Mouse (Mus musculus) CH12F3 (cell line): Measurements from ENCODE around the gene Ccl9.
"Not testable (repeated sequence)": the region's sequence is repeated elsewhere in the genome, so short reads cannot be mapped to it uniquely, and the experiment has no call there.

Experiments used
- in situ Hi-C: fragments of 300-500 bp; cut with MboI; formaldehyde crosslinking; loops from 2 replicates; pipeline ENCODE4 v1.14.3; 2020; ENCODE audit warnings: low sequenced_read_pairs

Gene Ccl9

GRCm38 (mm10) chr11:83581626-83582610, 3.5 kb upstream of the Ccl9 start:
- in situ Hi-C loops: no loop called here

GRCm38 (mm10) chr11:83580699-83581232, 2.3 kb upstream of the Ccl9 start:
- in situ Hi-C loops: no loop called here

DNA sequence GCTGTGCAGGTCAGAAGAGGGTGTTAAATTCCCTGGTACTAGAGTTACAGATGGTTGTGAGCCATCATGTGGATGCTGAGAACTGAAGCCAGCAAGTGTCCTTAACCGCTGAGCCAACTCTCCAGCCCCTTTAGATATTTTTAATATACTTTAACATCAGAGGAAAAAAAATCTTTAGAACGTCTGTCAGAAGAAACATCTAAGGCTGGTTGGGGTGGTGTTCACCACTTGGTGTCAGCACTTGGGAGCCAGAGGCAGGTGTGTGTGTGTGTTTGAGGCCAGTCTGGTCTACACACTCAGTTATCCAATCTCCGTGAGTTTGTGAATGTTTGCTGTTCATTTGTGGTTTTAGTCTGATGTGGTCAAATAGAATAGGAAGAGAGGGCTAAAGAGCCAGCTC, 563 bp upstream of the Ccl9 start:
- in situ Hi-C loops: no loop called here

DNA sequence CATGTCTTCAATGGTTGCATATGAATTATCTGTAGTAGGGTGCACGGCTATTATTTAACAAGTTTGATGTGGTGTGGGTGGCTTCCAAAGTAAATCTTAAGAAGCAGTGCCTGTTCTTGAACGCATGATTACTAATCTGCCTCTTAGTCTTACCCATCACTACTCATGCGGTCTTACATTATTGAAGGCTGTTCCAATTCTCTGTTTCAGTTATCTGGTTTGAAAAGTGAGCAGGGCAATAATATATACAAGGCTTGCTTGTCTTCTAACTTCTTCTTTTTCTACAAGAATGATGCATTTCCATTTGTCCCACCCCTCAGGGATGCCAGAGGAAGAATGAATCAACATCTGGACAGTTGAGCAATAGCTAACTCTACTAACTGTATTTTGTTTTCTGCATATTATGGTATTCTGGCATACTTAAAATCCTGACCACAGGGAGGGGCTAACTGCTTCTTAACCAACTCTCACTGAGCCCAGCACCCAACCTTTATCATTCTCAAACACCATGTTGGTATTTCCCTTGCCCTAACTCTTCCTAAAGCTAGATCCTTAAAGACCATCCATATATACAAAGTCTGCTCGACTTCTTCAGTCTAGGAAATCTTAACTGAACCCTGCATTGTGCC, 1.4 kb downstream of the Ccl9 start:
- in situ Hi-C loops: no loop called here

GRCm38 (mm10) chr11:83572834-83573233, 5.6 kb downstream of the Ccl9 start:
- in situ Hi-C loops: no loop called here

DNA sequence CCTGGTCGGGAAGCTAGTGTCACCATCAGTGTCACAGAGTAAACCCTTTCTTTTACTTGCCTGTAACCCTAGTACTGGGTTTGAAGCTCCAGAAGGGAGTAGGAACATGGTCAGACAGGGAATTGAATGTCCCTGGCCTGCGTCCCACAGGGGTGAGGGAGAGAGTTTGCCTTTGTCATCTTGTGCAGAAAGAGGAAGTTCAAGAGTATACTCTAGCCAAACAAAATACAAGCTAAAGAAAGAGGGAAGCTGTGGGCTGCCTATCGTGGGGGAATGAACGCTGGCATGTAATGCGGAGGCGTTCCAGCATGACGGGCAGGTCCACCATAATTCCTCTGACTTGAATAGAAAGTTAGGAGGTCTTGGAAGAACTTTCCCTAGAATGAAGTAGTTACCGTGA, 6.2 kb downstream of the Ccl9 start:
- in situ Hi-C loops: no loop called here

DNA sequence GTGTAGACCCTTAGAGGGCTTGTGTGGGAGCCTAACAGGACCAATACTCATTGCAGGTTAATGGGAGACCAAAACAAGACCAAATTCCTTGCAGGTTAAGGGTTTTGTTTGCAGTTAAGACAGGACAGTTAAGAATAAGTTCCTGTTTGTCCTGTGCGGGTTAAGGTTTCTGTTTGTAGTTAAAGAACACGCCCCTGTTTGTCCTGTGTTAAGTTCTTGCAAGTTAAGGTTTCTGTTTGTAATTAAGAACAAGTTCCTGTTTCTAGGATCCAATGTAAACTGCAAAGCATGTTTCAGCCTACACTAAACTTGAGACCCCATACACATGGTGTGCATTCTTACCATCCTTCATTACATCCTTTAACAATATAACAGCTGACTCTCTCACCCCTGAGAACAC, 8.2 kb downstream of the Ccl9 start:
- in situ Hi-C loops: no loop called here

GRCm38 (mm10) chr11:83569249-83569648, 9.2 kb downstream of the Ccl9 start:
- in situ Hi-C loops: loop anchor here (5.0 to 10.0 kb wide), 2 partner anchors 63 to 176 kb away; partner anchors contain the start of gene Wfdc21

DNA sequence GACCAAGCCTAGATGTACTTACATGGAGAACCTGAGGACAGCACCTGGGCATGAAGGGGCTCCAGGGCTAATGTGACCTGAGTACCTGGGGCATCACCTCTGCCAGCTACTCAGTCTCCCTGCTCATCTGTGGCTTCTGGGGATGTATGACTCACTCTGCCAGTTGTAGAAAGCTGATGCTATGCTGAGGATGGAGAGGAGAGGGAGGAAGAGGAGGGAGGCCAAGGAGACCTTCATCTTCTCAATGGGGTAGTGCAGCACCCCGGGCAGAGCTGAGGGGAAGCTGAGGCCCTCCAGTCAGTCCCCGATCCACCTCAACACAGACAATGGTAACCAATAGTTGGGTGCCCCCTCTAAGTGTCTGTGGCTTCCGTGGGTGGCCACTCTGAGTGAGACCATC, 9.7 kb downstream of the Ccl9 start:
- in situ Hi-C loops: loop anchor here (5.0 to 10.0 kb wide), 2 partner anchors 64 to 176 kb away; partner anchors contain the start of gene Wfdc21

DNA sequence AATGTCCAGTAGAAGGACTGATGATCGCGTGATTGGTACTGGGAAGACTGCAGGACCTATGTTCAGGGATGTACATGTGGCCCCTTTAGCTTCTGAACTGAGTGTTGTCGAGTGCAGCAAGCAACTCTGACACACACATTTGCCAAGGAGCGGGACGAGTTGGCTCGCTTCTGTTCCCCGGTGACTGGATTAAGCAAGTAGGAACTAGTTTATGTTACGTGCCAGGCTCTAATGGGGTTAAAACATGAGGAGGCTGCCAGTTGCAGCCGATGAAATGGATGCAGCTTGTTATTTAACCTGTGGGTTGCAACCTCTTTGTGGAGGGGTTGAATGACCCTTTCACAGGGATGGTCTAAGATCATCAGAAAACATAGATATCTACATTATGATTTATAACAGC, 10.4 kb downstream of the Ccl9 start:
- in situ Hi-C loops: loop anchor here (5.0 to 10.0 kb wide), 2 partner anchors 64 to 177 kb away; partner anchors contain the start of gene Wfdc21

- in situ Hi-C loops: loop anchor here (5.0 to 10.0 kb wide), 2 partner anchors 65 to 177 kb away; partner anchors contain the start of gene Wfdc21
Observed at GRCm38 (mm10) chr11:83567311-83567710, 11.1 kb downstream of the Ccl9 start.

- in situ Hi-C loops: loop anchor here (5.0 to 10.0 kb wide), 2 partner anchors 66 to 178 kb away; partner anchors contain the start of gene Wfdc21
Observed at GRCm38 (mm10) chr11:83566617-83567016, 11.8 kb downstream of the Ccl9 start.

DNA sequence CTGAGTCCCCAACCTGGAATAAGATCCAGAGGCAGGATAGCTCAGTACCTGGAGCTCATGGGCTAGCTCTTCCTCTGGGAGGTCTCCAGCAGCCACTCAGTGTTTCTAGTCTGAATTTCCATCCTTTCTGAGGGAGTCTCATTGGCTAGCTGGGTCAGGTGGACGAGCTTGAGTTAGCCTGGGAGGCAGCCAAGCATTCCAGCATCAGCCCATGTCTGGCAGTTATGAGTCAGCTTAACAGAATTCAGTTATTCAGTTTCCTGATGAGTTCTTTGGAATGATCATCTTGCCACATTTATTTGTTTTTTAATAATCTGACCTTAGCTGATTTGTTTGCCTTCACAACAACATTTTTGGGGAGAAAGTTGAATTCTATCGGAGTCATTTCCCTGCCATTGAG, 14.7 kb downstream of the Ccl9 start:
- in situ Hi-C loops: loop anchor here (10.0 kb wide), 1 partner anchor 181 kb away; the partner anchor contains the start of gene Wfdc21

- in situ Hi-C loops: loop anchor here (10.0 kb wide), 1 partner anchor 182 kb away; the partner anchor contains the start of gene Wfdc21
Observed at GRCm38 (mm10) chr11:83562311-83562887, 16.0 kb downstream of the Ccl9 start.

DNA sequence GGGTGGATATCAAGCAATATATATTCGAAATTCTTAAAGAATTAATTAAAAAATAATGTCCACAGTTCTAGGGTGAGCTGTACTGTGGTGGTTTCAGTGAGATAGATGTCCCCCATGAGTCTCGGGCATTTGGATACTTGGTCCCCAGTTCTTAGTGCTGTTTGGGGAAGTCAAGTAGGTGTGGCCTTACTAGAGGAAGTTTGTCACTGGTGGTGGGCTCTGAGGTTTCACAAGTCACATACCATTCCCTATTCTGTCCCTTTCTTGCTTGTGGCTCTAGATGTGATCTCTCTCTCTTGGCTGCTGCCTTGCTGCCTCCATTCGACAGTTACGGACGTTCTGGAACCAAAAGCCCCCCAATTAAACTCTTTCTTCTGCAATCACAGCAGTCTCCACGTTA, 18.0 kb downstream of the Ccl9 start:
- in situ Hi-C loops: loop anchor here (10.0 kb wide), 1 partner anchor 184 kb away; the partner anchor contains the start of gene Wfdc21

GRCm38 (mm10) chr11:83557074-83557473, 21.4 kb downstream of the Ccl9 start:
- in situ Hi-C loops: no loop called here

DNA sequence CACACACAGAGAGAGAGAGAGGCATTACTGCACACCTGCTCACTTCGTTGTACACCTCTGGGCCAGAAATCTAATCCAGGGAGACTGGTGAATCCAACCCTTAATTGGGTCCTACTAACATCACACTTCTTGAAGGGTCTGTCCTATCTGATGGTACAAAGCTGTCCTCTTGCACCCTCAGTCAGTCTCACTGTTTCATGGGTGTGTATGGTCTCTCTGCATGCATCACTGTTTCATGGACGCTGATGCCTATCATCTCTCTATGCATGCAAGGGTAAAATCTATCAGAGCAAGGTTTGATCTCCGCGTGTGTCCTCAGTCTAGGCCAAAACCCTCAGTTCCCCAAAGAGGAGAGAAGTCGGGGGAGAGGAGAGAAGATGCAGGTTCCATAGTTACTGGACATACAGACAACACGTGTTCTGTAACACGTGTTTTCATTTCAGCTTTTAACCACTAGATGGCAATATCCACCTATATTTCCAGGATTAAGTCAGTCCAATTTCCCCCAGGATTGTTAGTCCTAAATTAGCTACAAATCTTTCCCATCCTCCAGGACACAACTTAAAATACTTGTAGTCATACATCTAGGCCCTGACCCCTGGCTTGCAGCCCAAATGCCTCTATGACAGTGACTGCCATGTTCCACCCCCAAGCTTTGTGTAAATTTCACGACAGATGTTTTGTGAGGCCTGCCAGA, 22.2 kb downstream of the Ccl9 start:
- in situ Hi-C loops: no loop called here

- in situ Hi-C loops: no loop called here
Observed at GRCm38 (mm10) chr11:83551668-83552067, 26.8 kb downstream of the Ccl9 start.

DNA sequence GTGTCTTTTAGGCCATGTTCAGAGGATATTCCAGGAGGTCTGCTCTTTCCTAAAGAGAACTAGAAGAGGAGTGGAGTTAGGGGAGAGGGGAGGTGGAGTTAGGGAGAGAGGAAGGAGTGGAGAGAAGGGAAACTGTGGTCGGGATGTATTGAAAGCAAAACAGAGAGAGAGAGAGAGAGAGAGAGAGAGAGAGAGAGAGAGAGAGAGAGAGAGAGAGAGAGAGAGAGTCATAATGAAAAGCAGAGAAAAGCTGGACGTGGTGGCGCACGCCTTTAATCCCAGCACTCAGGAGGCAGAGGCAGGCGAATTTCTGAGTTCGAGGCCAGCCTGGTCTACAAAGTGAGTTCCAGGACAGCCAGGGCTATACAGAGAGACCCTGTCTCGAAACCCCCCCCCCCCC, 27.4 kb downstream of the Ccl9 start:
- in situ Hi-C loops: not testable (repeated sequence)

- in situ Hi-C loops: no loop called here
Observed at GRCm38 (mm10) chr11:83550186-83550632, 28.2 kb downstream of the Ccl9 start.
